Mouse (Mus musculus) subcutaneous adipose tissue, adult 2 months (tissue): ENCODE data around the gene Plekha5. TPM values are rescaled to one million over a fixed set of nuclear protein-coding genes. Genes with fewer than 3 reads are reported as not detected.

Experiments used
- polyA plus RNA-seq: library from polyadenylated mRNA; depleted of rRNA; stranded (reverse); fragments of >200 nt; gene quantifications from 2 replicates; pipeline ENCODE4 v1.2.3, GENCODE M21; 2012; ENCODE audit warnings: low replicate concordance; rRNA removed

Gene Plekha5
- 18.8 and 61.8 TPM in 2 replicates for polyA plus RNA-seq

DNA sequence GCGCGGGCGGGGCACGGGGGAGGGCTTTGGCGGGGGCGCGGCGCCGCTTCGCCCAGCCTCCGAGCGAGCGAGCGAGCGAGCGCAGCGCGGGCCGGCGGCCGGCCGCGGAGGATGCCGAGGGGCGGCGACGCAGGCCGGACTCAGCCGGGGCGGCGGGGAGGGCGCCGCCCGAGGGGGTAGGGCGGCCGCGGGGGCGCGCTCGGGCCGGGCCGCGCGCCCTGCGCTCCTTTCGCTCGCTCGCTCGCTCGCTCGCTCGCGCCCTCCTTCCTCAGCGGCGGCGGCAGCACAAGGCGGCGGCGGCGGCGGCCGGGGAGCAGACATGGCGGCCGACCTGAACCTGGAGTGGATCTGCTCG is at the start of gene Plekha5:
Plekha5 (plus strand) TSS at position 209 of the 355 bp plus-strand sequence.

DNA sequence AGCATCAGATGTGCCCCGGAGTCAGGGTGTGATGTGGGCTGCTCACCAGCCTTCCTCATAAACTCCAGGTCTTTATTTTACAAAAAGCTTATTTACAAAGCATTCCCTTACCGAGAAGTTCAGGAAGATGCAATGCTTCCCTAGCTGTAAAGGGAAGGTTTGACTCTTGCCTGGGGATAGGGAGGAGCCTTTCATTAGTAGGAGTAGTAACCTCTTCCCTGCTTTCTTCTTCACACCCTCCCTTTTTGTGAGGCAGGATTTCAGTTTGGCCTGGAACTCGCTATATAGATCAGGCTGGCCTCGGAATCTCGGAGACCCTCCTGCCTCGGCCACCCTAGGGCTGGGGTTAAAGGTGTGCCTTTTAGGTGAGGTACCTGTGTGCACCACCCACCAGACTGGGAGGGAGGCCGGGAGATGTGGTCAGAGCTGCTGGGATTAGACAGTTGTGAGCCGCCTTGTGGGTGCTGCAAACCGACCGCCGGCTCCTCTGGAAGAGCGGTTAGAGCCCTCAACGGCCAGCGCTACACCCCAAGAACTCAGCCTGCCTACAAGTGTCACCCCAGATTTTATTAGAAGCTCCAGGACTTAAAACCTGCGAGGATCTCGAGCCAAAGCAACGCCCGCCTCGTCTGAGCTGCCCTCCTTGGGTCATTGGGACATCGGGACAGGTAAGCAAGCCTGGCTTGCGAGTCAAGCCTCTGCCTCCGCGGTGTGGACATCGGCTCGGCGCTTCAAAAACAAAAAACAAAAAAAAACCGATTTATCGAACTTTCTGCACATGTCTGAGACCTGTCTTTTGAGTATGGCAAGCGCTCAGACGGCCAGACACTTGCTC is 198.8 kb downstream of the Plekha5 start, which contains the start of gene Aebp2:
Aebp2 (plus strand) TSS at position 273 of the 835 bp plus-strand sequence.

Other genes with a start within 250 kb of the Plekha5 start
- 23.2 and 30.0 TPM in 2 replicates for gene Aebp2, start 198.6 kb downstream of the Plekha5 start, polyA plus RNA-seq